Mouse (Mus musculus): ENCODE measurements around the gene Eaf2. TPM values are rescaled to one million over a fixed set of nuclear protein-coding genes. Genes with fewer than 3 reads are reported as not detected.
"Not testable (repeated sequence)": the region's sequence is repeated elsewhere in the genome, so short reads cannot be mapped to it uniquely, and the experiment has no call there.

The Eaf2 gene
- total RNA-seq, 4 experiments from 2014 or later = 1.2 to 1.9 (median 1.6) TPM

- DNase-seq (ENCODE audit: low spot score) = not testable (repeated sequence)
Measured at GRCm38 (mm10) chr16:36846894-36847293, 27.9 kb downstream of the Eaf2 start.

DNA sequence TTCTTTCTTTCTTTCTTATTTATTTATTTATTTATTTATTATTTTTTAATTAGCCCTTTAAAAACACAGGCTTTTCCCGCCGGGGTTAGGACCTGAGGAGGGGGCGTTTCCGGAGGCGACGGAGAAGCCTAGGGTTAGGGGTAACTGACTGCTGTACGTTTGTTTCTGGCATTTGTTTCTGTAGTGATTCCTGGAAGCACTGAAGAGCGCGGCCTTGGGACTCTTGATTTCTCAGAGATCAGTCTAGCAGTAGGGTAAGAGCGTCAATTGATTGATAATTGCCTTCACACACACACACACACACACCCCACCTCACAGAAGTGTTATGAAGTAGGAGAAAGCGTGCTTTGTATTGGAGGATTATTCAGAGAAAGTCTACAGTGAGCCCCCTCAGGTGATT lies 46.0 kb downstream of the Eaf2 start:
- DNase-seq (ENCODE audit: low spot score) = no peak

DNA sequence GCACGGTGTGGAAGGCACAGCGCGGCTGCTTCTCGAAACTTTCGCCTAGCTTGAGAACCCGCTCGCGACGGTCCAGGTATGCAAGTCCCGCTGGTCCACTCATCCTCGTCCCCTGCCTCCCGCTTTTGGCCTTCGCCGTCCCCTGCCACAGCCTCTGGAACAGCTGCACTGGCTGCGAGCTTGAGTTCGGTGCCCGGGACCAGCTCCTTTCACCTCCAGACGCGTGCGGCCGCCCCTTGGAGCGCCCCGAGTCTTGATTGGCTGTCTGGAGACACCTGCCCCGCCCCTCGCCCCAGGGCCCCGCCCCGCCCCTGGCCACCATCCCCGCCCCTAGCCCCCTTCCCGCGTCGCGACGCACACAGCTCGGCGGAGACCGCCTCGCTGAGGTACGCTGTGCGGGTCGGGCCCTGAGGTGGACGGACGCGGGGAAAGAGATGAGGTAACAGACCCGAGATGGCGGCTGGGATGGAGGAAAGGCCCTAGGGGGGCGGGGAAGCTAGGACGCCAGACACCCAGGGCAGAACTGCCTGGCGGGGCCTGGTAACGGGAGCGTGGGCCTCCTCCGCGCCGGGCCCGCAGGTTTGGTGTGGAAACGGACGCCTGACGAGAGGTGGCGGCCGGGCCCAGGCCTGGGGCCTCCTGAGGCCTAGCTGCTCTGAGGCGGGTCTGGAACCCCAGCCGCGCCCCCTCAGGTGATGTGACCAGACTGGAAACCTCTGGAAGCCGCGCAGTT lies 46.6 kb downstream of the Eaf2 start, which contains the start of gene Iqcb1:
TSS of gene Iqcb1 (plus strand) at position 332 of the 733 bp plus-strand sequence.
- DNase-seq (ENCODE audit: low spot score) = peak; percentile 76

DNA sequence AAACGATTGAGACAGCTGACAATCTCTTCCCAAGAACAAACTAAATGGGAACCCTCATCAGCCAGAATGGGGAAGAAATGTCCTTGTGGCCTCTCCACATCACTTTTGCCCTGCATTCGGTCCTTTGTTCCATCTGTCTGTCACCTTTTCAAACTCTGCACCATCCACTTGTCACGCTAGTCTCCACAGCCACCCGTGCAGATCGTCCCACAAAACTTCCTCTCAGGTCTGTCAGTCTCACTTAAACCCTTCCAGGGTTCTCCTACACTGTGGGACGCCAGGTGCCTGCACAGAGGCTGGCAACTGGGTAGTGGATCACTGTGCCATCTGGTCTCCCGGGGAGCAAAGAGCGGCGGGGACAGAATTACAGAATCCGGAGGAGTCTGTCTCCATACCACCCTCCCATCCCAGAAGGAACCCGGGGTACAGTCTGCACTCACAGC lies 47.2 kb downstream of the Eaf2 start:
- DNase-seq (ENCODE audit: low spot score) = no peak

GRCm38 (mm10) chr16:36821474-36821873 lies 53.3 kb downstream of the Eaf2 start:
- DNase-seq (ENCODE audit: low spot score) = no peak

DNA sequence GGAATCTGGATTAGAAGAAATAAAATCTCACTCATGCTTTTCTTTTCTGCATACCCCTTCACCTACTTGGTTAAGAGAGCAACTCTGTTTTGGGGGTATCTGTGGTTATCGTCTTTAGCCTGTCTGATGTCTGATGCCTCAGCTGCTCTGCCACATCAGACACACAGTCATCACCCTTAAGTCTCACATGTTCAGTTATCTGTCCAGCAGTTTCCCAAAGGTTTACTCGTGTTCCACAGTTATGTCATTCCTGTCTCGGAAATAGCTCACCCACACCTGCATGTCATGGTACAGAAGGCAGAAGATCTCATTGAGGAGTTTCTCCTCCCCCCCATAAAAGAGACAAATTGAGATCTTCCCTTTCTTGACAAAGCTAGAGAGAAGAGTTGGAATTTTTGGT lies 54.1 kb downstream of the Eaf2 start:
- DNase-seq (ENCODE audit: low spot score) = no peak

GRCm38 (mm10) chr16:36820016-36820415 lies 54.8 kb downstream of the Eaf2 start:
- no peak for DNase-seq (ENCODE audit: low spot score)

GRCm38 (mm10) chr16:36817321-36817926 lies 57.4 kb downstream of the Eaf2 start:
- peak; percentile 73 for DNase-seq (ENCODE audit: low spot score)

- DNase-seq (ENCODE audit: low spot score) = no peak
Measured at GRCm38 (mm10) chr16:36816916-36817315, 57.9 kb downstream of the Eaf2 start.

GRCm38 (mm10) chr16:36813680-36814079 lies 61.1 kb downstream of the Eaf2 start:
- DNase-seq (ENCODE audit: low spot score) = no peak

DNA sequence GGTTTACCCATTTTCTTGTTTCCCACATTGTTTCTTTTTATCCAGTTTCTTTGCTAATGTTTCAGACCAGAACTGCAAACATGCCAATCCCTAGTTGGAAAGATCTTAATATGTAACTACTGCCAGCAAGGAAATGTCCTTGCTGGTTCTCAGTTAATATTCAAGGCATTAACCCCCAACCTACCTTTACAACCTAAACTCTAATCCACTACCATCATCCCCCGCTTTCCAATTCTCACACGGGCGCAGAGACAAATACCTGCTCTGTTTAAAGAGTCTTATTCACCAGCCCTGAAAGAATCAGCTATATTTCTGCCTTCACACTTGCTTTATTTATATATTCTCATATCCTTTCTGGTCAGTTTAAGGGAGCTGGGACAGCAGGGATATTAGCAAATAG lies 66.2 kb downstream of the Eaf2 start:
- DNase-seq (ENCODE audit: low spot score) = no peak

- no peak for DNase-seq (ENCODE audit: low spot score)
Measured at GRCm38 (mm10) chr16:36802361-36802760, 72.4 kb downstream of the Eaf2 start.

- DNase-seq (ENCODE audit: low spot score) = no peak
Measured at GRCm38 (mm10) chr16:36798334-36798733, 76.5 kb downstream of the Eaf2 start.

GRCm38 (mm10) chr16:36794976-36795375 lies 79.8 kb downstream of the Eaf2 start:
- DNase-seq (ENCODE audit: low spot score) = no peak

DNA sequence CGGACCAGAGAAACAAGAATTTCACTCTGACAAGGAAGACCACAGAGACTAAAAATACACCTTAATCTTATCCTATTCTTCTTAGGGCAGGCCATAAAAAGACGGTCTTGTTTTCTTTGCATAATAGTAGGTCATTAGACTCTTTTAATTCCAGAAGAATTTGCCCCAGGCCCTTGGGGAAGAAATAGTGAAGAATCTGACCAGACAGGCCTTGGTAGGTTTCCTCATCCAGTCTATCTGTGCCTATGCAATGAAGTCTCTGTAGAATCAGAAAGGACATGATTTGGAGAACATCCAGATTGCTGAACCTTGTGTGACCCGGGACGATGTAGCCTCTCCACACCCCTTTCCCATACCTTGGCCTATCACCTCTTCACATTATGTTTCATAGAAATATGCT lies 84.6 kb downstream of the Eaf2 start:
- no peak for DNase-seq (ENCODE audit: low spot score)

DNA sequence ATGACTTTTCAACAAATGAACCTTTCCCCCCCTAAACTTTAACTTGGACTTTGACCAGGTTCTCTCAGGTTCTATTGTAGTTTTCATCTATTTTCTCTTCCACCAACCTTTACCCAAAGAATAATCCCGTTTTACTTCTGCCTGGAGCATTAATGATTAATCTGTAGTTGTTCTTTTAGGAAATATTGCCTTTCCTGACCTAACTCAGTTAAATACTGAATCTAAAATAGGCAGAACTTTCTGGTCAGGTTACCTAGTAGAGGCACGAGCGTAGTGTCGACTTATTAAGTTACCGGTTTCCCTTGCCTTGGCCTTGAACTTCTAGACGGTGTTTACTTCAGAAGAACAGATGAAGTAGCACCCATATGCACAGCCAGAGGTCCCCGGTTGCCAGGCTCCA lies 88.3 kb downstream of the Eaf2 start:
- DNase-seq (ENCODE audit: low spot score) = no peak

GRCm38 (mm10) chr16:36784594-36785313 lies 90.0 kb downstream of the Eaf2 start, which contains the start of gene Slc15a2:
Gene Slc15a2, minus strand, starts transcription at chr16:36784962.
- peak; percentile 3 for DNase-seq (ENCODE audit: low spot score)

GRCm38 (mm10) chr16:36784146-36784545 lies 90.7 kb downstream of the Eaf2 start:
- no peak for DNase-seq (ENCODE audit: low spot score)

- DNase-seq (ENCODE audit: low spot score) = no peak
Measured at GRCm38 (mm10) chr16:36775658-36776057, 99.1 kb downstream of the Eaf2 start.

GRCm38 (mm10) chr16:36772996-36773395 lies 101.8 kb downstream of the Eaf2 start:
- DNase-seq (ENCODE audit: low spot score) = no peak

DNA sequence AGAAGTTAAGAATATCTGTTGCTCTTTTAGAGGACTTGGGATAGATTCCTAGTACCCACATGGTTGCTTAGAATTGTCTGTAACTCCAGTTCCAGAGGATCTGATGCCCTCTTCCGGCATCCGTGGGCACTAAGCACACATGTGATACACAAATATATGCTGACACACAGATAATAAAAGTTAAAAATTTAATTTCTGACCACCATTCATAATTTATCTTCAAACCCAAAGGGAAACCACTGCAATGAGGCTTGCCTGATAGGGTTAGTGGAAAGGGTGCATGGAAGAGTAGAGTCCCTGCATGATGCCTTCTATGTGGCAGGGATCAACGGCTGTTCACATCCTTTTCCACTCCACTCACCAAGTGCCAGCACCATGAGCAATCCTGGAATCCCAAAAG lies 103.1 kb downstream of the Eaf2 start:
- DNase-seq (ENCODE audit: low spot score) = no peak

GRCm38 (mm10) chr16:36771244-36771643 lies 103.6 kb downstream of the Eaf2 start:
- no peak for DNase-seq (ENCODE audit: low spot score)

- DNase-seq (ENCODE audit: low spot score) = no peak
Measured at GRCm38 (mm10) chr16:36770830-36771229, 104.0 kb downstream of the Eaf2 start.
